Mouse (Mus musculus): ENCODE measurements at regions not wholly inside any gene's neighbourhood (a gene's known extent, or its start where the extent isn't known, plus 50 kb on each side); places are given as distances from the start of the nearest gene placed in this dataset.

DNA sequence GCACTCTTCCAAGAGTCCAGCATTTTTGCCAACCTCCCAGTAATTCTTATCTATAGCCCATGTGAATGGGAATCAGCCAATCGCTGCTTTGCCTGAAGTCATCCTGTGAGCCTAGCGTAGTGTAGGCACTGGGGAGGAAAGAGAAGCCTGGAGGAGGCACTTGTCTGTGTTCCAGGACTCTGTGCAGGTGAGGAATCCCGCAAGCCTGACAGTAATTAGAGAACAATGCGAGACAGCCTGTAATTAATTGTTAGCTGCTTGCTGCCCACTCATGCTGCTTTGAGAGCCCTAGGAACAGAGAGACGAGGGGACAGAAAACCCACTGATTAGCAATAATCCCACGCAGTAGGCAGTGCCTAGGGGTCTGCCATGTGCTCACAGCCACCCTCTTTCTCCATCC lies 59.0 kb upstream of the Myl10 start:
- TF ChIP-seq CTCF (IDR thresholded peaks at IDR 0.05; ENCODE audit: low read depth) = no peak
- no peak for TF ChIP-seq EP300 (IDR thresholded peaks at IDR 0.05; ENCODE audit: low read depth)
